Mouse (Mus musculus) T-helper 1 cell (primary cell): Measurements from ENCODE around the gene Olfr986.
"Not testable (repeated sequence)": the region's sequence is repeated elsewhere in the genome, so short reads cannot be mapped to it uniquely, and the experiment has no call there.

Experiments
- in situ Hi-C: fragments of 300-600 bp; cut with MboI, MseI; formaldehyde crosslinking; loops from one replicate; pipeline ENCODE4 v1.15.1; 2025; ENCODE audit warnings: high pct_unique_total_duplicates

The Olfr986 gene

GRCm38 (mm10) chr9:40180620-40181019, at the start of gene Olfr986:
Gene Olfr986 (plus strand): TSS chr9:40180920.
- in situ Hi-C loops, result no loop called here

- in situ Hi-C loops, result no loop called here
Measured at GRCm38 (mm10) chr9:40136987-40137688, 43.6 kb upstream of the Olfr986 start.

DNA sequence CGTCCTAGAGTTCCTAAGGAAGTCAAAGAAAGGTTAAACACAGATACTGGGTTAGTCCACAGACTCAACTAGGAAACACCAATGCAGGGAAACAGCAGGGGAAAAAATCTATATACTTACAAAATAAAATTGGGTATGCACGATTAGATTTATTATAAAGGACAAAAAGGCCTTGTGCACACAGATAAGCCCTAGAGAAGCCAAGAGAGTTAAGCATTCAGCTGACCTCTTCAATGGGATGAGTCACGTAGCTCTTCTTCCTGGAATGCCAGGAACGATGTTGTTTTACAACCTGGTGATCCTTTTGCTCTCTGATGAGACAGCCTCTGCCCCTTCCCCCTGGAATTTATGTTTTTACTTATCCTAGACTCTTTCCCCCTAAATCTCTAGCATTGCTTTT, 41.2 kb upstream of the Olfr986 start:
- in situ Hi-C loops, result no loop called here

DNA sequence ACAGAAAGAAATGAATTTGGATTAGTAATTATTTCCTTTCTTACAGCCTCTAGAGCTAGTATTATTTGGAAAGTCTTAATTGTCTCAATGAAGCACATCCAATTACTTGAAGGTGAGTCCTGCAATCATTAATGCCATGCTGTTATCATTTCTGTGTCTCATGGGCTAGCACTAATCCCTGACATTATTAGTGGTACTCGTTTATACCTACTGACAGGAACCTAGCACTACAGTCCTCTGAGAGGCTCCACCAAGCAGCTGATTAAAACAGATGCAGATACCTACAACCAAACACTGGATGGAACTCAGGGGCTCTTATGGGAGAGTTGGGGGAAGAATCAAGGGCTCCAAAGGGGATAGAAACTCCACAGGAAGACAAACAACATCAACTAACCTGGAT, 39.2 kb upstream of the Olfr986 start:
- in situ Hi-C loops, result no loop called here

- in situ Hi-C loops, result no loop called here
Measured at GRCm38 (mm10) chr9:40155118-40155644, 25.5 kb upstream of the Olfr986 start.

- in situ Hi-C loops, result no loop called here
Measured at GRCm38 (mm10) chr9:40166446-40166845, 14.3 kb upstream of the Olfr986 start.

DNA sequence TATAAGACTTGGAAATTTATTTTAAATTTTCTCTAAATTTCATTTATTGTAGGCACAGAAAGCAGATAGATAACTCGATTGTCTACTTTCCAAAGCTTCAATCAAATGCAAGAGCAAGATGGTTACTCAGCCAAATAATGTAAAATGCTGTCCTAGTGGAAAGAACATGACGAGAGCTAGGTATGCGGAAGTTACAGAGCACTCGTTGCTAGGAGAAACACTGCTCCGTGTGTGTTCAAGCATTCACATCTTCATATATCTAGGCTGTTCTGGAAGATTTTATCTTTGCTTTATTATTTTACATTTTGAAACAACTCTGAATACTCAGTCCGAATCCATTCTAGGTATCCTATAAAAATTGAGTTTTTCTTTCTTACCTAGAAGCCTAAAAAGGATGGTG, 3.7 kb upstream of the Olfr986 start:
- in situ Hi-C loops, result no loop called here

- in situ Hi-C loops, result not testable (repeated sequence)
Measured at GRCm38 (mm10) chr9:40185166-40185565, 4.4 kb downstream of the Olfr986 start.

DNA sequence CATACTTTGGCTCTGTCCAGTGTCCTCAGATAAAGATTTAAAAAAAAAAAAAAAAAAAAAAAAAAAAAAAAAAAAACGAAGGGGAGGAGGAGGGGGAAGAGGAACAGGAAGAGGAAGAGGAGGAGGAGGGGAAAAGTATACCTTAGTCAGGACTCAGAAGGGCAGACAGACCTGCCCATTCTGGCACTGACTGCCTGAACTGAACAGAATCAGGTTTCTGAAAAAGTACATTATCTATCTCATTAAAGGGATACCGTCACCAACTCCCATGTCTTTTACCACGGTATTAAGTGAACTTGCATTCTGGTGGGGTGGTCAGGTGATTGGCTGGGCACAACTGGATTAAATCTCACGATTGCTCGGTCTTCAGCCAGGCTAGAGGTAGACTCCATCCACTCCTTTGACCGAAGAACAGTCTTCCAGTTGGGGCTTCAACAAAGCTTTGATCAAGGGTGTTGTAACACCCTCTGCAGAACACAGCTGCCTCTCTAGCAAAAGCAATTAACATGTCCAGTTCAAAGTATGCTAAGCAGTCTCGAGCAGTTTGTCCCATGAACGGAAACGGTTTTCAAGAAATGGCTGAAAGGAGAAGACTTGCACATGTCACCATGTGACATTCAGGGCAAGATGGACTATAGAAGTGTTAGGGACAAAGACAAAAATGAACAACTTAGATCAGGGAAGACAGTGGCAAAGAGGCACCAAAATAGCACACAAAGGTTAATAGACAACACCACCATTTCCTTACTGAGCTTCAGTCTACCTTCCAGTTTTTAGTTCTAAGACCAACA, 10.6 kb downstream of the Olfr986 start:
- in situ Hi-C loops, result no loop called here

GRCm38 (mm10) chr9:40192098-40193038, 11.6 kb downstream of the Olfr986 start, which contains the start of gene Zfp202:
Gene Zfp202 (plus strand): TSS chr9:40192316.
- in situ Hi-C loops, result no loop called here

GRCm38 (mm10) chr9:40195981-40196380, 15.3 kb downstream of the Olfr986 start:
- in situ Hi-C loops, result no loop called here

- in situ Hi-C loops, result no loop called here
Measured at GRCm38 (mm10) chr9:40206546-40206950, 25.8 kb downstream of the Olfr986 start.

GRCm38 (mm10) chr9:40210744-40211143, 30.0 kb downstream of the Olfr986 start:
- in situ Hi-C loops, result no loop called here

DNA sequence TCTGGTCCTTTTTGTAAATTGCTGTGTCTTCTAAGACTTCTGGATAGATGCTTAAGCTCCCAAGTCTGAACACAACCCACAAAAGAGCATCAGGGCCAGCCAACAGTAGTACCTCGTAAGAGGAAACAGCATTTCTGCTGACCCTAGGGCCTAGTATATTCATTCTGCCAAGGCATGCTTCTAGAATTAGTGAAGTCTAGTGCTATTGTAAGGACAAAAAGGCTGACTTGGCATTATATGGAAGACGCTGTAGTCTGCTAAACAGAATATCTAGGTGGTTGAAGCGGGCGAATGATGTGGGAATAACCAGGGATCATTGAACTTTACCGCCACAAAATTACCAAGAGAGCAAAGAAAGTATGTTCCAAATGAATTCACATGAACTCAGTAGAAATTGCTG, 33.3 kb downstream of the Olfr986 start:
- in situ Hi-C loops, result no loop called here

DNA sequence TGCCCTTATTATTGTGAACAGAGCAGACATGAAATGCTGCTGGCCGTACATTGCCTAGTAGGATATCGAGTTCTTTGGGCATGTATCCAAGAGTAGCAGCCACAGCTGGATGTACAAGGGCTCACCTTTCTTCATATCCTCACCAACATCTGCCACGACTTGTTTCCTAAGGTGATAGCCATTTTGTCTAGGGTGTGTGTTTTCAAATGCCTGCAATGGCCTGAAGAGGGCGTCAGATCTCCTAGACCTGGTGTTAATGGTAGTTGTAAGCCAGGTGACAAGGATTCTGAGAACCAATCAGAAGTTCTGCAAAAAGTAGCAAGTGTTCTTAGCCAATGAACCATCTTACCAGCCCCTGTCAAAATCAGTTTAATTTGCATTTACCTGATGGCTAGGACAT, 35.9 kb downstream of the Olfr986 start:
- in situ Hi-C loops, result no loop called here

DNA sequence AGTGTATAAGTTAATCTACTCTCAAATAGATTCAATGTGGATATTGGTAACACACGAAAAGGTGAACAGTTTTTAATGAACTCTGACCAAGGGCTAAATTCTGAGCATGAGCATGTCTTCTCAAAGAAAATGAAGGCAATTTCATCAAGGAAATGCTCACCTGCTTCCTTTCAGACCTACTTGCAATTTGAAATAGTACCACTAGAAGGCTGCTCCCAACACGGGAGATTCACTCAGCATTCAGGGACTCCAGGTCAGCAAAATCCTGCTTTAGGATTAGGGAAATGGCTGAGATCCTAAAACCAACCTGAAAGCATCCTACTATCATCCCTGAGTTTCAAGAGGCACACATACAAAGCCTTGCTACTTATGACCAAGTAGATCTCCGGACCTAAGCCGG, 43.6 kb downstream of the Olfr986 start:
- in situ Hi-C loops, result loop anchor here (5.0 to 10.0 kb wide), 2 partner anchors 73 to 361 kb away; no protein-coding TSS in a partner anchor

DNA sequence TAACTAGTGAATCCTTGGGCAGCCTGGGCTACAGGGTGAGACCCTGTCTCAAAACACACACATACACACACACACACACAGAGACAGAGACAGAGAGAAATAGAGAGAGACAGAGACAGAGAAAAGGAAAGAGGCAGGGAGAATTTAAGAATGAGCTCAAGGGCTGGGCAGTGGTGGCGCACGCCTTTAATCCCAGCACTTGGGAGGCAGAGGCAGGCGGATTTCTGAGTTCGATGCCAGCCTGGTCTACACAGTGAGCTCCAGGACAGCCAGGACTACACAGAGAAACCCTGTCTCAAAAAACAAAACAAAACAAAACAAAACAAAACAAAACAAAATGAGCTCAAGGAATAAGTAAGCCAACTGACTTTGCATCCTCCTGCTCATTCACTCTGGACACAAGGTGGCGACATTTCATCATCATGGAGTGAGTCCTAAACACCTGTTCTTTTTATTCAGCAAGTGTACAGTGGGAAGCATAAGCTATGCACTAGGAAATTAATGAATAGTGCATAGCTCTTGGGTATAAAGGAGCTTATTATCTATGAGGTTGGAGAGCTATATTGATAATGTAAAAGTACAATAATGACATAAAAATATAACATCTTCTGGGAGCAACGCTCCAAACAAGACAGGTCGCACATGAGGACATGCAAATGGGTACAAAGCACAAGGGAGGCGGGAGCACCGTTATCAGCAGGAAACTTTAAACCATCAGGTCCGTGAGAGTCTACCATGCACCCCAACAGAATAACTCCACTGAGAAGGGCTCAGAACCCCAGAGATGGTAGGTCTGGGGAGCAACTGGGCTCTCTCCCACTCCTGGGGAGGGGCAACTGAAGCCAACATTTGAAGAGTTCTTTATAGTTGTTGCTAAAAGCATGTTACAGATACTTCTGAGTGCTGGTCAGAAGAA, 47.4 kb downstream of the Olfr986 start:
- in situ Hi-C loops, result loop anchor here (10.0 kb wide), 1 partner anchor 357 kb away; no protein-coding TSS in a partner anchor

- in situ Hi-C loops, result loop anchor here (10.0 kb wide), 1 partner anchor 356 kb away; no protein-coding TSS in a partner anchor
Measured at GRCm38 (mm10) chr9:40228804-40229331, 48.1 kb downstream of the Olfr986 start.

GRCm38 (mm10) chr9:40229479-40229878, 48.8 kb downstream of the Olfr986 start:
- in situ Hi-C loops, result loop anchor here (10.0 kb wide), 1 partner anchor 355 kb away; no protein-coding TSS in a partner anchor

DNA sequence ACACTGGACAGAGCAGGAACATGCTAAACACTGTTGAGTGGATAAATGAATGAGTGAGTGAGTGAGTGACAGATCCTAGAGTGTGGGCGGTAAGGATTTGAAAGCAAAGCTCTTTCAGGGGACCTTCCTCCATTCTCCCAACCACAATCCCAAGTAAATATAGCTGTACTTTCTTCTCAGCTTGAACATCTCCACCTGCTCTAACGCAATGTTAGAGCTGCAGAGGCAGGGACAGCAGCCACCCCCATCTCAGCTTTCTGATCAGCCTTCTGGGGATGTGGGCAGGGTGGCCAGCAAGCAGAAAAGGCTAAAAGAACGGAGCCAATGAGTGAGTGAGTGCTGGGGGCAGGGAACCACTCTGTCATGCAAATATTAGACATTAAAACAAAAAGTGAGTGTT, 50.3 kb downstream of the Olfr986 start:
- in situ Hi-C loops, result loop anchor here (10.0 kb wide), 1 partner anchor 514 kb away; no protein-coding TSS in a partner anchor
